ENCODE assay signal across 8 mouse cellular contexts in genomic region chr6:113000666-113001287, GRCm38 (mm10). TPM values are rescaled to one million over a fixed set of nuclear protein-coding genes. Genes with fewer than 3 reads are reported as not detected.
DNase-seq lines count a peak whose midpoint lies in the region; ATAC-seq and TF ChIP-seq lines count a peak whose summit lies in the region.

No protein-coding gene starts in this region.

- ATAC-seq in forebrain, embryonic 15.5 days (replicated peaks) = peak; percentile 95
- peak; percentile 81 for ATAC-seq in liver, postnatal 0 days
- ATAC-seq in neural tube, embryonic 14.5 days (ENCODE audit: low read depth) = peak; percentile 95

- WGBS in forebrain, embryonic 15.5 days = 30% methylated on average over 11 of the region's 11 CpGs
- WGBS in liver, postnatal 0 days (ENCODE audit: insufficient replicate concordance) = 34% methylated on average over 11 of the region's 11 CpGs
- WGBS in neural tube, embryonic 14.5 days = 34% methylated on average over 11 of the region's 11 CpGs

- TF ChIP-seq CTCF in liver, postnatal 0 days (IDR thresholded peaks at IDR 0.05; ENCODE audit: low read depth) = peak; percentile 89

- H3K4me1 ChIP-seq in forebrain, embryonic 15.5 days = peaks cover 4% of the 10 kb centered on the region
- H3K4me1 ChIP-seq in liver, postnatal 0 days (ENCODE audit: insufficient read depth) = no peaks in the 10 kb centered on the region
- peaks cover 5% of the 10 kb centered on the region; the same call in 1 of the 2 replicates for H3K4me1 ChIP-seq in neural tube, embryonic 14.5 days (ENCODE audit: control insufficient read depth, insufficient read depth, low read length)

- H3K9ac ChIP-seq in forebrain, embryonic 15.5 days (replicated peaks) = no peak overlapping the region
- H3K9ac ChIP-seq in liver, postnatal 0 days (replicated peaks) = no peak overlapping the region
- H3K9ac ChIP-seq in neural tube, embryonic 14.5 days (replicated peaks; ENCODE audit: low read depth, low read length) = no peak overlapping the region

- 0 out of 2 replicates have a peak overlapping the region, but pooled peaks have one; percentile 38 for H3K27ac ChIP-seq in forebrain, embryonic 15.5 days (replicated peaks)
- no peak overlapping the region for H3K27ac ChIP-seq in liver, postnatal 0 days (ENCODE audit: low read depth)
- no peak overlapping the region for H3K27ac ChIP-seq in neural tube, embryonic 14.5 days (ENCODE audit: low read depth, low read length)

- no peaks in the 10 kb centered on the region for H3K9me3 ChIP-seq in forebrain, embryonic 15.5 days
- no peaks in the 10 kb centered on the region for H3K9me3 ChIP-seq in liver, postnatal 0 days (ENCODE audit: low read length)
- no peaks in the 10 kb centered on the region for H3K9me3 ChIP-seq in neural tube, embryonic 14.5 days (ENCODE audit: control insufficient read depth, low read length)

- H3K4me2 ChIP-seq in forebrain, embryonic 15.5 days (replicated peaks) = peak overlapping the region; percentile 24
- H3K4me2 ChIP-seq in liver, postnatal 0 days (ENCODE audit: low read depth, low read length) = peak overlapping the region; percentile 41
- peak overlapping the region; percentile 14; the same call in 1 of the 2 replicates for H3K4me2 ChIP-seq in neural tube, embryonic 14.5 days (ENCODE audit: low read depth, low read length)

- H3K27me3 ChIP-seq in forebrain, embryonic 15.5 days = no peaks in the 10 kb centered on the region
- no peaks in the 10 kb centered on the region for H3K27me3 ChIP-seq in liver, postnatal 0 days (ENCODE audit: insufficient read depth, low read length)
- no peaks in the 10 kb centered on the region for H3K27me3 ChIP-seq in neural tube, embryonic 14.5 days (ENCODE audit: control insufficient read depth, insufficient read depth, low read length)

- intact Hi-C loops in heart, postnatal 25 days (cut with DNase I) = loop anchor here (1.0 to 10.0 kb wide), 5 partner anchors 283 to 636 kb away; no protein-coding TSS in a partner anchor

- 0 out of 2 replicates have a peak overlapping the region, but pooled peaks have one; percentile 8 for H3K4me3 ChIP-seq in forebrain, embryonic 15.5 days
- H3K4me3 ChIP-seq in liver, postnatal 0 days (ENCODE audit: low read depth, low read length) = no peak overlapping the region
- H3K4me3 ChIP-seq in neural tube, embryonic 14.5 days (ENCODE audit: low read depth, low read length) = no peak overlapping the region

- H3K36me3 ChIP-seq in forebrain, embryonic 15.5 days = no peaks in the 10 kb centered on the region
- H3K36me3 ChIP-seq in liver, postnatal 0 days (replicated peaks; ENCODE audit: insufficient read depth, low read length) = no peaks in the 10 kb centered on the region
- H3K36me3 ChIP-seq in neural tube, embryonic 14.5 days (ENCODE audit: control insufficient read depth, insufficient read depth, low read length) = no peaks in the 10 kb centered on the region

- DNase-seq in ES-CJ7 (ENCODE audit: low read depth, low spot score) = peak; percentile 94
- DNase-seq in cerebellum, adult 11 months = peak; percentile 88
- DNase-seq in heart, postnatal 25 days (ENCODE audit: low spot score) = peak; percentile 58
- DNase-seq in layer of hippocampus, adult 11-12 months (ENCODE audit: low spot score) = peak; percentile 93
- DNase-seq in liver, postnatal 0 days = peak; percentile 85
- DNase-seq in testis, postnatal 10 days (ENCODE audit: low spot score) = peak; percentile 95

- TF ChIP-seq EP300 in liver, postnatal 0 days (IDR thresholded peaks at IDR 0.05; ENCODE audit: low read depth) = no peak

RNA-seq across cellular contexts. Expression of gene Thumpd3, which starts 45.2 kb away (rescaled TPM):
- 55.5 and 60.7 TPM in 2 replicates for polyA plus RNA-seq in forebrain, embryonic 15.5 days (2015; fragmentation: Nextera tagmentation; extraction: Ambion mirVana)
- total RNA-seq in heart, postnatal 25 days (2021) = 10 to 100 TPM; 16.5 to 16.8 TPM
- polyA plus RNA-seq in liver, postnatal 0 days (2015; fragmentation: Nextera tagmentation; extraction: Ambion mirVana) = 23.8 and 25.1 TPM in 2 replicates
- 46.6 and 47.2 TPM in 2 replicates for polyA plus RNA-seq in neural tube, embryonic 14.5 days (2014; fragmentation: Nextera tagmentation; extraction: Ambion mirVana)

RNA-seq across cellular contexts. Expression of gene Srgap3, which starts 53.7 kb away (rescaled TPM):
- polyA plus RNA-seq in forebrain, embryonic 15.5 days (2015; fragmentation: Nextera tagmentation; extraction: Ambion mirVana) = 33.7 and 34.0 TPM in 2 replicates
- 1 to 10 TPM; 1.2 TPM for total RNA-seq in heart, postnatal 25 days (2021)
- polyA plus RNA-seq in liver, postnatal 0 days (2015; fragmentation: Nextera tagmentation; extraction: Ambion mirVana) = 0.13 and 0.26 TPM in 2 replicates
- polyA plus RNA-seq in neural tube, embryonic 14.5 days (2014; fragmentation: Nextera tagmentation; extraction: Ambion mirVana) = 44.7 and 68.2 TPM in 2 replicates

Comparison
In these comparisons a context has a peak if more than half of its experiments do, and no peak if none do; other contexts are left out.
1. RNA of gene Srgap3, which starts 53.7 kb away (polyA plus RNA-seq): 44.7 to 68.2 TPM in neural tube, embryonic 14.5 days and 33.7 to 34.0 TPM in forebrain, embryonic 15.5 days; 0.13 to 0.26 TPM in liver, postnatal 0 days; every median in the first group is over 10 times any median in the second.
2. Peak in every context shown above with its lines, with median percentiles within 50 percentile points of each other: DNase-seq, ATAC-seq and H3K4me2 ChIP-seq.